11 mouse cellular contexts compared by ENCODE assay signal in the genomic region with DNA sequence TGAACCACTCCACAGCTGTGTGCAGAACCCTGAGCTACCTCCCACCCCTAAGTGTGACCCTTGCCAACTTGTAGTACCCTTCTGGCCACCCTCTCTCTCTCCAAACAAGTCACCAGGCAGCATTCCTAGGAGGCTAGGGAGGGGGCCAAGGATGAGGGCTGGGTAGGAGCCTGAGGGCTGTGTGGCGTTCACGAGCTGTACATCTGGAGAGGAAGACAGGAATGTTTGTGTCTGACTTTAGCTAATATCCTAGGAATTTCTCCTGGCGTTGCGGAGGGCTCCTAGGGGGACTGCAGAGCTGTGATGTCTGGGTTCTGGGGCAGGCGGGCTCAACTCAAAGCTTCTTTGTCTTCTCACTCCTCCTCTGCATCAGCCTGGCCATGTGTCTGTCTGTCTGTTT.
A peak's percentile ranks its signal among the peaks of the same experiment; 100 is the strongest.
DNase-seq lines count a peak whose midpoint lies in the region; ATAC-seq lines count a peak whose summit lies in the region.
"Had no signal": no experiment of that assay in that cellular context is flagged by ENCODE, and none has a peak within 500 bp of the region (broad histone marks: within the 10 kb centered on the region; RNA-seq: fewer than 3 reads in every experiment).

No protein-coding gene starts in this region.

- H3K4me2 ChIP-seq in heart, embryonic 13.5 days, result no peak overlapping the region
- H3K4me2 ChIP-seq in limb, embryonic 12.5 days, result 0 out of 2 replicates have a peak overlapping the region, but pooled peaks have one; percentile 2
- H3K4me2 ChIP-seq: midbrain, embryonic 11.5 days had no signal

- no peak for DNase-seq in heart, adult 11 months
- DNase-seq in lung, postnatal 10 days, result peak; percentile 33
- DNase-seq in lung, postnatal 36 days, result no peak
- no peak for DNase-seq in gastrocnemius, postnatal 10 days
- DNase-seq in right cerebral cortex, postnatal 25 days, result no peak
- no peak for DNase-seq in c-Kit-positive CD71-positive TER-119-positive erythroid progenitor cells, embryonic 14.5 days (ENCODE audit: low spot score)
- DNase-seq: adrenal gland, adult 8-10 months; kidney, adult 11 months had no signal

- no peak; the same call in 1 of the 2 replicates for ATAC-seq in heart, embryonic 13.5 days (ENCODE audit: extremely low read depth, insufficient number of reproducible peaks, low FRiP score, low TSS enrichment)
- ATAC-seq in limb, embryonic 12.5 days (ENCODE audit: insufficient number of reproducible peaks, insufficient read depth, low FRiP score, low TSS enrichment, low read depth), result peak; percentile 64

- WGBS in heart, embryonic 13.5 days, result 34% methylated on average over 5 of the region's 5 CpGs
- 13% methylated on average over 5 of the region's 5 CpGs for WGBS in limb, embryonic 12.5 days

- peaks cover 51% of the 10 kb centered on the region for H3K4me1 ChIP-seq in heart, embryonic 13.5 days
- H3K4me1 ChIP-seq in limb, embryonic 12.5 days (replicated peaks), result peaks cover 68% of the 10 kb centered on the region

- H3K4me3 ChIP-seq in heart, embryonic 13.5 days, result no peak overlapping the region
- H3K4me3 ChIP-seq in limb, embryonic 12.5 days (replicated peaks), result no peak overlapping the region

- 0 out of 2 replicates have a peak overlapping the region, but pooled peaks have one; percentile 37 for H3K9ac ChIP-seq in heart, embryonic 13.5 days
- no peak overlapping the region for H3K9ac ChIP-seq in limb, embryonic 12.5 days (replicated peaks)

- H3K27ac ChIP-seq in heart, embryonic 13.5 days (replicated peaks), result peak overlapping the region; percentile 48
- H3K27ac ChIP-seq in limb, embryonic 12.5 days, result peak overlapping the region; percentile 85

- H3K27me3 ChIP-seq in heart, embryonic 13.5 days (replicated peaks), result no peaks in the 10 kb centered on the region
- H3K27me3 ChIP-seq in limb, embryonic 12.5 days, result no peaks in the 10 kb centered on the region

- H3K36me3 ChIP-seq in heart, embryonic 13.5 days, result no peaks in the 10 kb centered on the region
- H3K36me3 ChIP-seq in limb, embryonic 12.5 days, result no peaks in the 10 kb centered on the region

- H3K9me3 ChIP-seq in heart, embryonic 13.5 days, result no peaks in the 10 kb centered on the region
- no peaks in the 10 kb centered on the region for H3K9me3 ChIP-seq in limb, embryonic 12.5 days
